Mouse (Mus musculus): ENCODE results near the gene Rae1. TPM values are rescaled to one million over a fixed set of nuclear protein-coding genes. Genes with fewer than 3 reads are reported as not detected.

Rae1 gene
- 45.8 and 57.5 TPM in 2 replicates for total RNA-seq (2017)

DNA sequence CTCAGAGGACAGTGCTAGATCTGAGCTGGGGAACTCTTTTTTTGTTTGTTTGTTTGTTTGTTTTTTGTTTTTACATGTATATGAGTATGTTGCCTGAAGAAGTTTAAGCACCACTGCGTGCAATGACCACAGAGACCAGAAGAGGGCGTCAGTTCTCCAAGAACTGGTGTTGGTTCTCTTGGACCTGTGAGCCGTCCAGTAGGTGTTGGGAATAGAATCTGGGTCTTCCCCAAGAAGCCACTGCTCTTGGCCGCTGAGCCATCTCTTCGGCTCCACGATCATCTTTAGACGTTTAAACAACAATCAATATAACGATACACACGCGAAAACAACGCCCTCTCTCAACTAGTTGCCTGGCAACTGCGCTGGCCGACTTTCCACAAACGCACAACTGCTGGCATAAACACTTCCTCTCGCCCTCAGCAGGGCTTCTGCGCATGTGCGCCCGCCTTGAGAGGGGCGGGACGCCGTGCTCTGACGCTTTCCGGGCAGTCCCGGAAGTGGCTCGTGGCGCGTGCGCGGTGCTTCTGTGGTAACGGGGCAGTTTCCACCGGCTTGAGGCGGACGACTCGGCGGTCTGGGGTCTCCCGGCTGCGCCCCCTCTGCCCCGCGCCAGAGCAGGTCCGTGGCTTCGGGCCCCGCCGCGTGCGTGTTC is at the start of gene Rae1:
Gene Rae1, plus strand, starts transcription at position 488 of the 655 bp plus-strand sequence.
- ATAC-seq (replicated peaks in 1 of 2; ENCODE audit: insufficient read depth in 1 of 2, low FRiP score in 2 of 2, low TSS enrichment in 1 of 2, low read depth in 1 of 2, poor library complexity in 2 of 2, severe bottlenecking in 2 of 2): peak; percentile 94

DNA sequence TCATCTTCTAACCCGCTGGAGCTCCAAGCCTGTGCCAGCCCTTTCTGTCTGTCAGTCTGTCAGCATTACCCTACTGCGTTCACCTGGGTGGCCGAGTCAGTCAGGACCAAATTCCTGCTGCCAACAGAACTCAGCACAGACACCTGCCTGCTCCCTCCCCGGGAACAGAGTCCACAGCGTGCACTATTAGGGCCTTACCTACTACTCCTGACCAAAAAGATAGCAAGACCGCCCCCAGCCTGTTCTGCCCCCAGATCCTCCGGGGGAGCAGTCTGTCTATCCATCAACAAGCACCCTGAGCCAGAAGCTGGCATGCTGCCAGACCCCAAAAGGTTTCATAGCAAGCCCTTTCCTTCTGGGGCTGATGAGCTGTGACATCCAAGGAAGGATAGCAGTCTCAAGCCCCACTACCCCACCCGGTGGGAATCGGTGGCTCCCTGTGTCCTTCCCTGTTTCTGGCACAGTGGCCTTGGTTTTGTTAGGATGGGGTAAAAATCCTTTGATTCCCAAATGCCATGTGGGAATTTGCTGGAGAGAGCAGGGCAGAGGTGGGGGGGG is 49.7 kb upstream of the Rae1 start:
- ATAC-seq (replicated peaks in 1 of 2; ENCODE audit: insufficient read depth in 1 of 2, low FRiP score in 2 of 2, low TSS enrichment in 1 of 2, low read depth in 1 of 2, poor library complexity in 2 of 2, severe bottlenecking in 2 of 2): no peak; a peak in 1 of 4 replicates

DNA sequence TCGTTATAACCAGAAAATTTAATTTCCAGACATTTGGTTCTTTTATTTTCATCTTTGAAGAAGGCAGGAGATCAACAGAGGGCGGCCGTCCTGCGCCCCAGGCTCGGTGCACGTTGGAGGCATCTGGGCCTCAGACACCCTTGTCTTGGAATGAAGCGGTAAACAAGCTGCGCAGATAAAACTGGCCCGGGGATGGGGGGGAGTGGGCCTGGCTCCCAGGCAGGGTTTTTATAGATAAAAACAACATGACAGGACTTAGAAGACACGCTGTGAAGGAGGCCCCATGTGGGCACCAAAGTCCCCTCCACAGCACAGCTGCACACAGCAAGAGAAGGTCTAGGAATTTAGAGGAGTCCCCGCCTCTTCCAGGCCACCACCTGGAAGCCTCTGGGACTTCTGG is 49.2 kb upstream of the Rae1 start:
- ATAC-seq (replicated peaks in 1 of 2; ENCODE audit: insufficient read depth in 1 of 2, low FRiP score in 2 of 2, low TSS enrichment in 1 of 2, low read depth in 1 of 2, poor library complexity in 2 of 2, severe bottlenecking in 2 of 2): no peak

DNA sequence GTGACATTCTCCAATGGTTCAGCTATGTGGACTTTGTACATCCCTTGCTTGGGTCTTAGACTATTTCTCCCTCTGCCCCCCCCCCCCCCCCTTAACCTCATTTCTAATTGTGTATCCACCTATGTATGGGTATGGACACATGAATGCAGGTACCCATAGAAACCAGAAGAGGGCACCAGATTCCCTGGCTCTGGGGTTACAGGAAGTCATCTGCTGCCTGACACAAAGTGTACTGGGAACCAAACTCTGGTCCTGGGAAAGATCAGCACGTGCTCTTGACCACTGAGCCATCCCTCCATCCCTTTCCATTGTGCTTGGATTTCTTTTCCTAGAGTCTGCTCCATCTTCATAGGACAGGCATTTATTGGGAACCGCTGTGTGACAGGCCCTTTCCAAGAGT is 47.9 kb upstream of the Rae1 start:
- ATAC-seq (replicated peaks in 1 of 2; ENCODE audit: insufficient read depth in 1 of 2, low FRiP score in 2 of 2, low TSS enrichment in 1 of 2, low read depth in 1 of 2, poor library complexity in 2 of 2, severe bottlenecking in 2 of 2): no peak

- no peak for ATAC-seq (replicated peaks in 1 of 2; ENCODE audit: insufficient read depth in 1 of 2, low FRiP score in 2 of 2, low TSS enrichment in 1 of 2, low read depth in 1 of 2, poor library complexity in 2 of 2, severe bottlenecking in 2 of 2)
Measured at GRCm38 (mm10) chr2:172958579-172958978, 41.3 kb upstream of the Rae1 start.

DNA sequence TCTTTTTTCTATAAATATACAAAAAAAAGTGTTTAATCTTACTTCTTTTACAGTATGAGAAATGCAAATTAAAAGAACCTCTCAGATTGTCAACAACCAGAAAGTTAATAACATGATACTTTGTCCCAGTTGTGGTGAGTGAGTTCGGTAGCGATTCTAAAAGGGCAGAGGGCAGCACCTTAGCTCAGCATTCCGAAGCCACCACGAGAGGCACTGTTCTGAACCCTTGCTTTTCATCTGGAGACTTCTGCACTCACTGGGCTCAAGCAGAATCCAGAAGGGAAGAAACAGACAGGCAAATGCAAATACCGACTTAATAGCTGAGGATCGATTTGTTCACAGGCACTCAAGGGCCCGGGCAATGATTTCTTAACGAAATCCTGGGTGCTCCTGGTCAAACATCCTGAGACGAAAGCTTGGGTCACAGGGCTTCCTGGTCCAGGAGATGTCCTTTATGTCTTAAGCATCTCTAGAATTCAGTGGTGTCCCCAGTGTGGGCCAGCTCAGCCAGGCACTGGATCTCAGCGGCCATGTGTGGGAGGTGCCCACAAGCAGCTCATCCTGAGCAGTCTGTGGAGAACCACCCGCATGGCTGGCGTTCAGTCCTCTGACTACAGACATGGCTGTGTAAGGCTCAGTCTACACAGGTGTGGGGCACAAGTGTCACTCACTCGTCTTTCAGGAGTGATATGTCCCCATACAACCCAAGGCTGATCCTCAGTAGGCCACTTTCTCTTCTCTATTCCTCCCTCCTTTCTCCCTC is 40.7 kb upstream of the Rae1 start:
- ATAC-seq (replicated peaks in 1 of 2; ENCODE audit: insufficient read depth in 1 of 2, low FRiP score in 2 of 2, low TSS enrichment in 1 of 2, low read depth in 1 of 2, poor library complexity in 2 of 2, severe bottlenecking in 2 of 2): no peak

- no peak for ATAC-seq (replicated peaks in 1 of 2; ENCODE audit: insufficient read depth in 1 of 2, low FRiP score in 2 of 2, low TSS enrichment in 1 of 2, low read depth in 1 of 2, poor library complexity in 2 of 2, severe bottlenecking in 2 of 2)
Measured at GRCm38 (mm10) chr2:172960350-172960749, 39.6 kb upstream of the Rae1 start.

DNA sequence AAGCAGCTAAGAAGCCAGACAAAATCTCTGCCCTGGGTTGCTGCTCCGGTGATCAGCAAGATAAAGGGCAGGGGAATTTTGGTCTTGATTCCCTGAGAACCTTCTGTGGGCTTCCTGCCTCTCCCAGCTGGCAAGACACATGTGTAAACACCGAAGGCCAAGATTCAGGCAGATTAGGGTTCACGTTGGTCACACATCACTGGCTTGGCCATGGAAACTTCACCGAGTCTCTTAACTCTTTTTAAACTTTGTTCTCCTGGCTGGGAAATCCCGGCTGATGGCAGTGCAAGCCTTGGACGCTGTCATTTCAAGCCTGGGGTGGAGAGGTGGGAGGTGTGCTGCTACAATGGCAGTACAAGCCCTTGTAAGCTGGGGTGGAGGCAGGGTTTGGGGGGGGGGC is 38.7 kb upstream of the Rae1 start:
- ATAC-seq (replicated peaks in 1 of 2; ENCODE audit: insufficient read depth in 1 of 2, low FRiP score in 2 of 2, low TSS enrichment in 1 of 2, low read depth in 1 of 2, poor library complexity in 2 of 2, severe bottlenecking in 2 of 2): no peak

DNA sequence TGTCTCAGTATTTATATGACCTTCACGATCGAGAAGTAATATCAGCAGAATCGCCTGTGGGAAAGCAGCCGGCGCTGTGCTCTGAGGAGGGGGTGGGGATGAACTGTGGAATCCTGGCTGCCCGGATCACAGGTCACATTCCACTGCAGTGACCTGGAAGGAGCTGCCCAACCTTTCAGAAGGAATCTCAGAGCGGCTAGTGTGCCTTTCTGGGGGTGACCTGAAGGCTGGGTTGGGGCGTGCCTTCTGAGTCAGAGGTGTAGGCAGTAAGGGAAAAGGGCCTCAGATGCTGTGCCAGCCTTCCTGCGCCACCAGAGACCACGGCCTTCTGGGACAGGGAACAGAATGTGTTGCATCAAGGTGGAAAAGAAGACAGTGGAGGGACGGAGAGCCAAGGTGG is 34.7 kb upstream of the Rae1 start:
- ATAC-seq (replicated peaks in 1 of 2; ENCODE audit: insufficient read depth in 1 of 2, low FRiP score in 2 of 2, low TSS enrichment in 1 of 2, low read depth in 1 of 2, poor library complexity in 2 of 2, severe bottlenecking in 2 of 2): no peak

GRCm38 (mm10) chr2:172966480-172966879 is 33.4 kb upstream of the Rae1 start:
- ATAC-seq (replicated peaks in 1 of 2; ENCODE audit: insufficient read depth in 1 of 2, low FRiP score in 2 of 2, low TSS enrichment in 1 of 2, low read depth in 1 of 2, poor library complexity in 2 of 2, severe bottlenecking in 2 of 2): peak; percentile 37 to 53; a peak in 1 of 4 replicates

DNA sequence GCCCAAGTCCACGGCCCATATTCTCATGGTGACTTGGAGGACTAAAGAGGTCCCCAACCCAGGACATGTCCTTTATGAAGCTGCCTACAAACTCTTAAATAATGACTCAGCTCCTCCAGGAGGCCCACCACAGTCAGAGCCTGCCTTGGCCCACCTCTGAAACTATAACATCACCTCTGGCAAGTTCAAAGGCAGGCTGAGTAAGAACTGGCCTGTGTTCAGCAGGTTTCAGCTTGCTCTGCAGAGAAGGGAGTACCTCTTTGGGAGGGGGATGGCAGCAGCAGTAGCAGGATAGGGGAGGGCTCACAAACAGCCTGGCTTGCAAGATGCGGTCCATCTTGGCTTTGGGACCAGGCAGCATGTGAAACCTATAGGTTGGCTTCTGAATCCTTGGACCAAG is 28.1 kb upstream of the Rae1 start:
- ATAC-seq (replicated peaks in 1 of 2; ENCODE audit: insufficient read depth in 1 of 2, low FRiP score in 2 of 2, low TSS enrichment in 1 of 2, low read depth in 1 of 2, poor library complexity in 2 of 2, severe bottlenecking in 2 of 2): no peak

DNA sequence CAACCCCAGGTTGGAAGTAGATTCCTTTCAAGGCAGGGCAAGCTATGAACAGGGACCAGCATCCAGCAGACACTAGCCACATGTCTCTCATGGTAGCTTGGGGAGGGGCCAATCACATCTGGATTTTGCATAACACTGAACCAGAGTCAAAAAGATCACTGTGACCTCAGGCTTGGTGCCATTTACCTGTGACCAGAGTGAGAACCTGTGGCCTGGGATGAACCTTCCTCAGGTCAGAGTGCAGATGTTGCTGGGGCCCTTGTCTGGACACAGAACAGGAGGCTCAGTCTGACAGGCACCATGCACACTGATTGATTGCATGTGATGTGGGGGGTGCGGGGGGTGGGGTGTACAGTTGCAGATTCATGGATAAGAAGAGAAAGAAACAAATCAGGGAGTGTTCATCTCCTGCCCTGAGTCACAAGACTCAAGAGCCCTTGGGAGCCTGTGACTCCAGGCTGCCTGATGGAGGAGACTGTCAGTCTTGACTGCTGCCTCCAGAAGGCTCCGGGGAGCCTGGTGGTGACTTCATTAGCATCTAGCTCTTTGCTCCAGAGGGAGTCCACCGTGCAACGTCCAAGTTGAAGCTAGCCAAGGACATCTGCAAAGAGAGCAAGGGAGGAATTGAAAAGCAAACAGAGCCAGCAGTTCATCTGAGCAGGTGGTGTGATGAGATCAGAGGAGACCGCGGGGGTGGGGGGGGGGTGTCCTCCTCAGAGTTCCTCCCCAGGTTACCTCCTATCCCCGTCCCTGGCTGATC is 25.9 kb upstream of the Rae1 start:
- ATAC-seq (replicated peaks in 1 of 2; ENCODE audit: insufficient read depth in 1 of 2, low FRiP score in 2 of 2, low TSS enrichment in 1 of 2, low read depth in 1 of 2, poor library complexity in 2 of 2, severe bottlenecking in 2 of 2): no peak

DNA sequence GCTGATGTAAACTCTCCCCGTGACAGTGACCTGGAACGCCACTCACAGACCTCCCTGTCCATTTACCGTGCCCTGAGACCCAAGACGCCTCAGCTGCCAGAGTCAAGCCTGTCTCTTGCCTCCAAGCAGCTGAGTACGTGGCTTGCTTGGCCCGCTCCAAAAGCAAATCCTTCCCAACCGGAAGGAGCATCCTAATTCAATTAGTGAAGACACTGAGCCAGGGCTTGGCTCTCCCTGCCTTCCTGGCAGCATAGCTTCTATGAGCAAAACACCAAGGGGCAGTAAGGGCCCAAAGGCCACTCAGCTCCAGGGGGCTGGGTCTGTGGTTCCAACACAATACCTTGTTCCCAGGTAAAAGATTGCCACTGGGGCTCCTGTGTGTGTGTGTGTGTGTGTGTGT is 25.2 kb upstream of the Rae1 start:
- no peak for ATAC-seq (replicated peaks in 1 of 2; ENCODE audit: insufficient read depth in 1 of 2, low FRiP score in 2 of 2, low TSS enrichment in 1 of 2, low read depth in 1 of 2, poor library complexity in 2 of 2, severe bottlenecking in 2 of 2)

GRCm38 (mm10) chr2:172975159-172975558 is 24.8 kb upstream of the Rae1 start:
- ATAC-seq (replicated peaks in 1 of 2; ENCODE audit: insufficient read depth in 1 of 2, low FRiP score in 2 of 2, low TSS enrichment in 1 of 2, low read depth in 1 of 2, poor library complexity in 2 of 2, severe bottlenecking in 2 of 2): no peak

- ATAC-seq (replicated peaks in 1 of 2; ENCODE audit: insufficient read depth in 1 of 2, low FRiP score in 2 of 2, low TSS enrichment in 1 of 2, low read depth in 1 of 2, poor library complexity in 2 of 2, severe bottlenecking in 2 of 2): peak; percentile 66 to 76
Measured at GRCm38 (mm10) chr2:172976661-172977238, 23.2 kb upstream of the Rae1 start.

- ATAC-seq (replicated peaks in 1 of 2; ENCODE audit: insufficient read depth in 1 of 2, low FRiP score in 2 of 2, low TSS enrichment in 1 of 2, low read depth in 1 of 2, poor library complexity in 2 of 2, severe bottlenecking in 2 of 2): peak; percentile 74 to 80
Measured at GRCm38 (mm10) chr2:172977409-172978130, 22.3 kb upstream of the Rae1 start, which contains the start of gene Spo11. Gene Spo11, plus strand, starts transcription at chr2:172977700.

- no peak for ATAC-seq (replicated peaks in 1 of 2; ENCODE audit: insufficient read depth in 1 of 2, low FRiP score in 2 of 2, low TSS enrichment in 1 of 2, low read depth in 1 of 2, poor library complexity in 2 of 2, severe bottlenecking in 2 of 2)
Measured at GRCm38 (mm10) chr2:172978131-172978633, 21.7 kb upstream of the Rae1 start.
